Mouse (Mus musculus): ENCODE data around the gene Glud1. TPM values are rescaled to one million over a fixed set of nuclear protein-coding genes. Genes with fewer than 3 reads are reported as not detected.

Gene Glud1
- total and polyA plus RNA-seq, 2 experiments from 2014 or later = 114 to 192 TPM

DNA sequence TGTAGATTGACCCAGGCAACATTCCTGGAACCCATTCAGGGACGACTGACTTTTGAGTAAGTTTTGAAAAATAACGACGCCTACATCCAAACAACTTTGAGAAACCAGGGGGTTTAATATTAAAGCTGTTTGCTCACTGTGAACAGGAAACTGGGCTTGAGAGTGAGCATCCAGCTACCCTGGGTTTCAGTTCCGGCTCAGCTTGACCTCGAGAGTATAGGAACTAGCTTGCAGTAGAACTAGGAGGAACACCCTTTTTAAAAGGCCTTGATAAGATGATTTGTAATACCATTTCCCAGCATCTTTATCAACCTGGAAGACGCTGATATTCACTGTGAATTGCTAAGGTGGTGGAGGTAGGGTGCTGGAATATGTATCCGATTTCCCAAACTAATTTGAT, 14.2 kb upstream of the Glud1 start:
- no peaks in the 10 kb centered on the region for H3K9me3 ChIP-seq (ENCODE audit: low read length)
- DNase-seq (ENCODE audit: low spot score) = no peak
- no peak for TF ChIP-seq CTCF (IDR thresholded peaks at IDR 0.05)
- WGBS = 90% methylated on average over 7 of the region's 7 CpGs
- no peak for ATAC-seq (ENCODE audit: low FRiP score)
- no peaks in the 10 kb centered on the region for H3K4me1 ChIP-seq (ENCODE audit: insufficient read depth, low read length)
- no peaks in the 10 kb centered on the region for H3K27me3 ChIP-seq (ENCODE audit: insufficient read depth, low read length)
- no peak overlapping the region for H3K9ac ChIP-seq (replicated peaks; ENCODE audit: low read length, poor library complexity, severe bottlenecking)
- no peak overlapping the region for H3K4me3 ChIP-seq (ENCODE audit: low read depth, low read length)
- H3K36me3 ChIP-seq (ENCODE audit: insufficient read depth, low read length) = no peaks in the 10 kb centered on the region
- H3K27ac ChIP-seq (ENCODE audit: low read depth, low read length) = no peak overlapping the region
- H3K4me2 ChIP-seq (ENCODE audit: low read depth, low read length, poor library complexity, severe bottlenecking) = no peak overlapping the region

- H3K9me3 ChIP-seq (ENCODE audit: low read length) = no peaks in the 10 kb centered on the region
- WGBS = 81% methylated on average over 4 of the region's 4 CpGs
- DNase-seq (ENCODE audit: low spot score) (no peak), ATAC-seq (ENCODE audit: low FRiP score) (no peak)
- no peak overlapping the region for H3K9ac ChIP-seq (replicated peaks; ENCODE audit: low read length, poor library complexity, severe bottlenecking)
- H3K4me3 ChIP-seq (ENCODE audit: low read depth, low read length) = no peak overlapping the region
- no peaks in the 10 kb centered on the region for H3K27me3 ChIP-seq (ENCODE audit: insufficient read depth, low read length)
- no peak overlapping the region for H3K27ac ChIP-seq (ENCODE audit: low read depth, low read length)
- TF ChIP-seq CTCF (IDR thresholded peaks at IDR 0.05) = no peak
- no peak overlapping the region for H3K4me2 ChIP-seq (ENCODE audit: low read depth, low read length, poor library complexity, severe bottlenecking)
- H3K4me1 ChIP-seq (ENCODE audit: insufficient read depth, low read length) = no peaks in the 10 kb centered on the region
- no peaks in the 10 kb centered on the region for H3K36me3 ChIP-seq (ENCODE audit: insufficient read depth, low read length)
These were observed 13.5 kb upstream of the Glud1 start for GRCm38 (mm10) chr14:34297038-34297437.

DNA sequence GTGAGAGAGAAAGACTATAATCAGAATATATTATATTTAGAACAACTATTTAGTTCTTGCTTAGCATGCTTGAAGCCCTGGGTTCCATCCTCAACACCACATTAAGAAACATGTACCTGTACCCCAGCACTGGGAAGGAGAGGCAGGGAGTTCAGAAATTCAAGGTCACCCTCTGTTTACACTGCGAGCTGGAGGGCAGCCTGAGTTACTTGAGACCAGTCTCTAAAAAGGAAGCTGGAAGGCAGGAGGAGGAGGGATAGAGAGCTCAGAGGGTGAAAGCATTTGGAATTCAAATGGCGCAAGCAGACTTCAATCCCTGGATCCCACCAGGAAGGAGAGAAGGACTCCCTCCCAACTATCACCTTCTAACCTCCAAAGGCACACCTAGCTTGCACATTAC, 12.9 kb upstream of the Glud1 start:
- Histone ChIP-seq H3K27ac (ENCODE audit: low read depth, low read length) (no peak overlapping the region), H3K4me1 (ENCODE audit: insufficient read depth, low read length) (no peaks in the 10 kb centered on the region), H3K4me3 (ENCODE audit: low read depth, low read length) (no peak overlapping the region), H3K36me3 (ENCODE audit: insufficient read depth, low read length) (no peaks in the 10 kb centered on the region), H3K9me3 (ENCODE audit: low read length) (no peaks in the 10 kb centered on the region), H3K9ac (replicated peaks; ENCODE audit: low read length, poor library complexity, severe bottlenecking) (no peak overlapping the region), H3K27me3 (ENCODE audit: insufficient read depth, low read length) (no peaks in the 10 kb centered on the region), H3K4me2 (ENCODE audit: low read depth, low read length, poor library complexity, severe bottlenecking) (no peak overlapping the region)
- TF ChIP-seq CTCF (IDR thresholded peaks at IDR 0.05) = no peak
- ATAC-seq (ENCODE audit: low FRiP score) (no peak), DNase-seq (ENCODE audit: low spot score) (no peak)
- 65% methylated on average over 2 of the region's 2 CpGs for WGBS

DNA sequence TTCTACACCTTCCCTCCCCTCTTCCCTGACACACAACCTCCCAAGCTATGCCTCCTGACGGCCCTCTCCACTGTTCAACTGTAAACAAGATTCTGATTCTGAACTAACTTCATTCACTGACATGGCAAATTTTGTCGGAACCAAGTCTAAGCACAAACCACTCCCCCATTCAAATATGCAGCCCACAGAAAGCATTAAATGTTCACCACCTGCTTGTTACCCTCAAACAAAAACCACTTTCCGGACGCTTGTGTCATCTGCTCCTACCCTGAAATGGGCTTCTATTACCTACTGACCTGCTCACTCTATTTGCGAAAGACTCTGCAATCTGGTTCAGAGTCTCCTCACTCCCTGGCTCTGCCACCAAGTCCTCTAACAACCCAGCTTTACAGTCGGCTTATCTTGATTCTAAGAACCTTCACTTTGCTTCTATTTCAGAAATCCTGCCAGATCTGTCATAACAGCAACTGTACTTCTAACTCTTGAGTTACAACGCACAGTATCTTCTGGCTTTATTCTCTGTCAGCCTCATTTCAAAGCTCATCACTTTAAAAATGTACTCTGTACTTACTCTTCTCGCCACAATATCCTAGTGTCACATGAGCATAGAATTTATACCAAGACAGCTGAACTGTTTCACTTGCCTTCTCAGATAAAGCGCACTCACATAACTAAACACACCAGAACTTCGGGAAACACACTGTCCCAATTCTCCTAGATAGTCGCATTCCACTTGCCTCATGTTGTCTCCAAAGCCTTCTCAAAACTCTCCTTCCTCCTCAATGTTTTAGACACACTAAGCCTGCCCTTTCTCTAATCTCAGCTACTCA, 11.4 kb upstream of the Glud1 start:
- Histone ChIP-seq H3K36me3 (ENCODE audit: insufficient read depth, low read length) (no peaks in the 10 kb centered on the region), H3K4me3 (ENCODE audit: low read depth, low read length) (no peak overlapping the region), H3K9me3 (ENCODE audit: low read length) (no peaks in the 10 kb centered on the region), H3K4me1 (ENCODE audit: insufficient read depth, low read length) (no peaks in the 10 kb centered on the region), H3K27ac (ENCODE audit: low read depth, low read length) (no peak overlapping the region), H3K9ac (replicated peaks; ENCODE audit: low read length, poor library complexity, severe bottlenecking) (no peak overlapping the region), H3K27me3 (ENCODE audit: insufficient read depth, low read length) (no peaks in the 10 kb centered on the region), H3K4me2 (ENCODE audit: low read depth, low read length, poor library complexity, severe bottlenecking) (no peak overlapping the region)
- DNase-seq (ENCODE audit: low spot score) (no peak), ATAC-seq (ENCODE audit: low FRiP score) (no peak)
- no peak for TF ChIP-seq CTCF (IDR thresholded peaks at IDR 0.05)
- WGBS = 78% methylated on average over 11 of the region's 11 CpGs

DNA sequence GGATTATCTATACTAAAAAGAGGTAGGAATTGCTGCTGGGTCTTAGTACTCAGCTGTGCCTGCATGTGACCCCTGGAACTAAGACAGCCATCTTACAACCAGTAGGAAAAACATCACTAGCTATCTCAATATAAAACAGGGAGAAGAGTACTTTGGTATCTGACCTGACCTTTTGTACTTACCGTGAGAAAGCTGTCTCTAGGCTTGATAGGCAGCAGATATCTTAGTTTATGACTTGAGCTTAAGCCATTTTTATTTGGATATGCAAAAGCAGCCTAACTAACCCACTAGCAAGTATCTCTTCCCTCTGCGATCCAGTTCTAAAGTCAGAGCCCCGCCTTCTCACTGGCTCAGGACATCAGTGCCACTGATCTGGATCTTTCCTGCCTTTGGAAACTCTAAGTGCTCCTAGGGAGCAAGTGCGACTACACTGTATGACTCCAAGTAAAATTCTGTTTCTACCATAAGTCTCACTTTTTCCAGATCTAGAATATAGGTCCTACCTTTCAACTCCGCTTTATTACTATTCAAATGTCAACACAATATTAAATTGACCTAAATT, 7.8 kb upstream of the Glud1 start:
- Histone ChIP-seq H3K36me3 (ENCODE audit: insufficient read depth, low read length) (no peaks in the 10 kb centered on the region), H3K4me3 (ENCODE audit: low read depth, low read length) (no peak overlapping the region), H3K9ac (replicated peaks; ENCODE audit: low read length, poor library complexity, severe bottlenecking) (no peak overlapping the region), H3K27me3 (ENCODE audit: insufficient read depth, low read length) (no peaks in the 10 kb centered on the region), H3K4me2 (ENCODE audit: low read depth, low read length, poor library complexity, severe bottlenecking) (no peak overlapping the region), H3K9me3 (ENCODE audit: low read length) (no peaks in the 10 kb centered on the region), H3K27ac (ENCODE audit: low read depth, low read length) (no peak overlapping the region), H3K4me1 (ENCODE audit: insufficient read depth, low read length) (no peaks in the 10 kb centered on the region)
- 81% methylated on average over 5 of the region's 5 CpGs for WGBS
- no peak for TF ChIP-seq CTCF (IDR thresholded peaks at IDR 0.05)
- DNase-seq (ENCODE audit: low spot score) = no peak
- no peak for ATAC-seq (ENCODE audit: low FRiP score)

- no peaks in the 10 kb centered on the region for H3K36me3 ChIP-seq (ENCODE audit: insufficient read depth, low read length)
- no peaks in the 10 kb centered on the region for H3K4me1 ChIP-seq (ENCODE audit: insufficient read depth, low read length)
- no peak overlapping the region for H3K4me3 ChIP-seq (ENCODE audit: low read depth, low read length)
- whole genome bisulfite sequencing = 50% methylated on average over 5 of the region's 5 CpGs
- no peak overlapping the region for H3K9ac ChIP-seq (replicated peaks; ENCODE audit: low read length, poor library complexity, severe bottlenecking)
- ATAC-seq (ENCODE audit: low FRiP score) (no peak), DNase-seq (ENCODE audit: low spot score) (no peak)
- no peak overlapping the region for H3K27ac ChIP-seq (ENCODE audit: low read depth, low read length)
- no peaks in the 10 kb centered on the region for H3K27me3 ChIP-seq (ENCODE audit: insufficient read depth, low read length)
- H3K9me3 ChIP-seq (ENCODE audit: low read length) = no peaks in the 10 kb centered on the region
- TF ChIP-seq CTCF (IDR thresholded peaks at IDR 0.05) = no peak
- H3K4me2 ChIP-seq (ENCODE audit: low read depth, low read length, poor library complexity, severe bottlenecking) = no peak overlapping the region
These were observed 7.3 kb upstream of the Glud1 start for GRCm38 (mm10) chr14:34303265-34303680.
